Mouse (Mus musculus) MEL (cell line): ENCODE measurements around the gene Chrna9. TPM values are rescaled to one million over a fixed set of nuclear protein-coding genes. Genes with fewer than 3 reads are reported as not detected.

Source experiments
- DNase-seq: peaks from one replicate; pipeline ENCODE4 v3.0.0; 2011; ENCODE audit warnings: low read depth, low spot score
- H3K27ac ChIP-seq: 2 replicates; pipeline ENCODE4 v1.5.1; 2012; ENCODE audit warnings: low read depth, mild to moderate bottlenecking, control low read depth, low read length, moderate library complexity; ENCODE audit not compliant: control insufficient read depth
- H3K27me3 ChIP-seq, 2 experiments: fragments of 150-350 bp in 1 of 2; sonication (generic) in 1 of 2; 2 replicates each; pipeline ENCODE4 v1.6.1; 2012; ENCODE audit warnings: low read length in 2 of 2, mild to moderate bottlenecking in 2 of 2, improper control_type of control experiment in 1 of 2, moderate library complexity in 1 of 2; ENCODE audit not compliant: insufficient read depth in 2 of 2, control insufficient read depth in 1 of 2
- H3K36me3 ChIP-seq, 2 experiments: 2 replicates each; pipeline ENCODE4 v1.6.1; 2012 to 2014; ENCODE audit warnings: low read length in 2 of 2, improper control_type of control experiment in 1 of 2, inconsistent platforms in 1 of 2, mild to moderate bottlenecking in 1 of 2; ENCODE audit not compliant: insufficient read depth in 2 of 2, control insufficient read depth in 1 of 2
- H3K4me1 ChIP-seq, 2 experiments: fragments of 150-350 bp in 1 of 2; sonication (generic) in 1 of 2; 2 replicates each; pipeline ENCODE4 v1.6.1; 2012; ENCODE audit warnings: low read length in 2 of 2, improper control_type of control experiment in 1 of 2, mild to moderate bottlenecking in 1 of 2; ENCODE audit not compliant: insufficient read depth in 2 of 2, control insufficient read depth in 1 of 2
- H3K4me3 ChIP-seq, 2 experiments: fragments of 150-350 bp in 1 of 2; sonication (generic) in 1 of 2; 2 replicates each; pipeline ENCODE4 v1.5.1; 2012; ENCODE audit warnings: low read depth in 2 of 2, low read length in 2 of 2, mild to moderate bottlenecking in 2 of 2, moderate library complexity in 2 of 2, control low read depth in 1 of 2, improper control_type of control experiment in 1 of 2; ENCODE audit not compliant: control insufficient read depth in 1 of 2, insufficient read depth in 1 of 2
- H3K79me2 ChIP-seq: 2 replicates; pipeline ENCODE4 v1.6.1; 2012; ENCODE audit warnings: mild to moderate bottlenecking, low read length, moderate library complexity; ENCODE audit not compliant: control insufficient read depth, poor library complexity, insufficient read depth
- H3K9ac ChIP-seq: 2 replicates; pipeline ENCODE4 v1.6.1; 2012; ENCODE audit warnings: low read depth, mild to moderate bottlenecking, control low read depth, low read length, moderate library complexity; ENCODE audit not compliant: control insufficient read depth, poor library complexity, severe bottlenecking
- H3K9me3 ChIP-seq: fragments of 150-350 bp; sonication (generic); replicated peaks from 2 replicates; pipeline ENCODE4 v1.6.1; 2012; ENCODE audit warnings: mild to moderate bottlenecking, low read length, improper control_type of control experiment, moderate library complexity; ENCODE audit not compliant: insufficient read depth
- BHLHE40 ChIP-seq: IDR thresholded peaks from 2 replicates; pipeline ENCODE4 v1.6.1; 2012; ENCODE audit warnings: low read depth, mild to moderate bottlenecking, inconsistent platforms, low read length, improper control_type of control experiment, borderline replicate concordance
- CHD1 ChIP-seq: IDR thresholded peaks from 2 replicates; pipeline ENCODE4 v1.6.1; 2012; ENCODE audit warnings: low read depth, mild to moderate bottlenecking, inconsistent platforms, low read length, improper control_type of control experiment
- CHD2 ChIP-seq: IDR thresholded peaks from 2 replicates; pipeline ENCODE4 v1.6.1; 2011; ENCODE audit warnings: low read length, improper control_type of control experiment
- CTCF ChIP-seq, 3 experiments: IDR thresholded peaks in 2 of 3; conservative IDR thresholded peaks in 1 of 3; 2 replicates each; pipeline ENCODE4 v1.5.1; 2011 to 2012; ENCODE audit warnings: low read length in 3 of 3, low read depth in 2 of 3, mild to moderate bottlenecking in 2 of 3, improper control_type of control experiment in 1 of 3, inconsistent platforms in 1 of 3, mixed read lengths in 1 of 3, moderate library complexity in 1 of 3; ENCODE audit not compliant: control insufficient read depth in 1 of 3, insufficient read depth in 1 of 3, poor library complexity in 1 of 3, severe bottlenecking in 1 of 3
- E2F4 ChIP-seq: IDR thresholded peaks from 2 replicates; pipeline ENCODE4 v1.6.1; 2011; ENCODE audit warnings: low read depth, low read length, improper control_type of control experiment, borderline replicate concordance
- ELF1 ChIP-seq: IDR thresholded peaks from 2 replicates; pipeline ENCODE4 v1.6.1; 2014; ENCODE audit warnings: low read depth, mild to moderate bottlenecking, inconsistent platforms, low read length, improper control_type of control experiment, moderate library complexity
- EP300 ChIP-seq, 2 experiments: IDR thresholded peaks; 2 replicates each; pipeline ENCODE4 v1.6.1; 2011; ENCODE audit warnings: improper control_type of control experiment in 2 of 2, low read length in 2 of 2, low read depth in 1 of 2, mild to moderate bottlenecking in 1 of 2
- ETS1 ChIP-seq: IDR thresholded peaks from 2 replicates; pipeline ENCODE4 v1.6.1; 2012; ENCODE audit warnings: low read depth, mild to moderate bottlenecking, inconsistent platforms, low read length, improper control_type of control experiment, moderate library complexity
- GABPA ChIP-seq: IDR thresholded peaks from 2 replicates; pipeline ENCODE4 v1.6.1; 2012; ENCODE audit warnings: low read depth, mild to moderate bottlenecking, inconsistent platforms, low read length, improper control_type of control experiment, moderate library complexity
- GATA1 ChIP-seq: IDR thresholded peaks from 2 replicates; pipeline ENCODE4 v1.6.1; 2011; ENCODE audit warnings: low read depth, low read length, improper control_type of control experiment
- HCFC1 ChIP-seq: IDR thresholded peaks from 2 replicates; pipeline ENCODE4 v1.6.1; 2012; ENCODE audit warnings: low read depth, mild to moderate bottlenecking, inconsistent platforms, low read length, improper control_type of control experiment, moderate library complexity
- JUND ChIP-seq: IDR thresholded peaks from 2 replicates; pipeline ENCODE4 v1.6.1; 2011; ENCODE audit warnings: low read depth, mild to moderate bottlenecking, improper control_type of control experiment, low read length
- KAT2A ChIP-seq: conservative IDR thresholded peaks from 2 replicates; pipeline ENCODE4 v1.6.1; 2012; ENCODE audit warnings: low read depth, low read length, improper control_type of control experiment, inconsistent platforms
- MAX ChIP-seq: IDR thresholded peaks from 2 replicates; pipeline ENCODE4 v1.6.1; 2011; ENCODE audit warnings: low read length, improper control_type of control experiment
- MAZ ChIP-seq: IDR thresholded peaks from 2 replicates; pipeline ENCODE4 v1.6.1; 2012; ENCODE audit warnings: low read depth, mild to moderate bottlenecking, inconsistent platforms, low read length, improper control_type of control experiment
- MEF2A ChIP-seq: IDR thresholded peaks from 2 replicates; pipeline ENCODE4 v1.6.1; 2014; ENCODE audit warnings: low read depth, mild to moderate bottlenecking, inconsistent platforms, low read length, improper control_type of control experiment; ENCODE audit not compliant: poor library complexity, insufficient replicate concordance, severe bottlenecking; ENCODE audit errors: extremely low read depth
- MXI1 ChIP-seq: IDR thresholded peaks from 2 replicates; pipeline ENCODE4 v1.6.1; 2011; ENCODE audit warnings: mild to moderate bottlenecking, low read depth, low read length, improper control_type of control experiment
- MYB ChIP-seq: IDR thresholded peaks from 2 replicates; pipeline ENCODE4 v1.6.1; 2011; ENCODE audit warnings: mild to moderate bottlenecking, low read depth, low read length, improper control_type of control experiment
- MYC ChIP-seq: IDR thresholded peaks from 2 replicates; pipeline ENCODE4 v1.6.1; 2011; ENCODE audit warnings: low read depth, mild to moderate bottlenecking, low read length, improper control_type of control experiment, moderate library complexity
- POLR2AphosphoS2 ChIP-seq: IDR thresholded peaks from 2 replicates; pipeline ENCODE4 v1.6.1; 2011; ENCODE audit warnings: low read length, improper control_type of control experiment
- POLR2AphosphoS5 ChIP-seq: IDR thresholded peaks from 2 replicates; pipeline ENCODE4 v1.6.1; 2012; ENCODE audit warnings: low read depth, borderline replicate concordance, mild to moderate bottlenecking, inconsistent platforms, low read length, moderate library complexity, mixed read lengths
- RAD21 ChIP-seq: IDR thresholded peaks from 2 replicates; pipeline ENCODE4 v1.6.1; 2011; ENCODE audit warnings: mild to moderate bottlenecking, low read depth, low read length, improper control_type of control experiment
- RCOR1 ChIP-seq: IDR thresholded peaks from 2 replicates; pipeline ENCODE4 v1.6.1; 2012; ENCODE audit warnings: low read depth, mild to moderate bottlenecking, inconsistent platforms, low read length, improper control_type of control experiment
- SIN3A ChIP-seq: IDR thresholded peaks from 2 replicates; pipeline ENCODE4 v1.6.1; 2012; ENCODE audit warnings: low read length, improper control_type of control experiment, inconsistent platforms
- SMC3 ChIP-seq: IDR thresholded peaks from 2 replicates; pipeline ENCODE4 v1.6.1; 2011; ENCODE audit warnings: low read depth, low read length, improper control_type of control experiment
- TAL1 ChIP-seq: IDR thresholded peaks from 2 replicates; pipeline ENCODE4 v1.6.1; 2012; ENCODE audit warnings: mild to moderate bottlenecking, inconsistent platforms, low read length, moderate library complexity, mixed read lengths
- TBP ChIP-seq: IDR thresholded peaks from 2 replicates; pipeline ENCODE4 v1.8.0; 2011; ENCODE audit warnings: low read depth, low read length, improper control_type of control experiment
- TCF12 ChIP-seq: IDR thresholded peaks from 2 replicates; pipeline ENCODE4 v1.6.1; 2014; ENCODE audit warnings: low read depth, mild to moderate bottlenecking, inconsistent platforms, low read length, improper control_type of control experiment, moderate library complexity
- UBTF ChIP-seq: IDR thresholded peaks from 2 replicates; pipeline ENCODE4 v1.6.1; 2012; ENCODE audit warnings: low read depth, mild to moderate bottlenecking, inconsistent platforms, low read length, improper control_type of control experiment, moderate library complexity, borderline replicate concordance; ENCODE audit not compliant: insufficient read depth
- USF1 ChIP-seq: IDR thresholded peaks from 2 replicates; pipeline ENCODE4 v1.6.1; 2014; ENCODE audit warnings: low read depth, mild to moderate bottlenecking, inconsistent platforms, low read length, improper control_type of control experiment, moderate library complexity
- USF2 ChIP-seq, 2 experiments: IDR thresholded peaks; 2 replicates each; pipeline ENCODE4 v1.6.1; 2011 to 2012; ENCODE audit warnings: improper control_type of control experiment in 2 of 2, low read length in 2 of 2, borderline replicate concordance in 1 of 2, inconsistent platforms in 1 of 2, low read depth in 1 of 2, mild to moderate bottlenecking in 1 of 2; ENCODE audit not compliant: insufficient read depth in 1 of 2
- ZKSCAN1 ChIP-seq: IDR thresholded peaks from 2 replicates; pipeline ENCODE4 v1.6.1; 2012; ENCODE audit warnings: low read depth, mild to moderate bottlenecking, inconsistent platforms, low read length, improper control_type of control experiment, moderate library complexity
- ZNF384 ChIP-seq: IDR thresholded peaks from 2 replicates; pipeline ENCODE4 v1.6.1; 2012; ENCODE audit warnings: low read depth, mild to moderate bottlenecking, inconsistent platforms, low read length, improper control_type of control experiment
- polyA plus RNA-seq, 2 experiments: library from polyadenylated mRNA; stranded (reverse) in 1 of 2; unstranded in 1 of 2; fragments of >175 nt in 1 of 2; fragments of >200 nt in 1 of 2; gene quantifications; 2 replicates each; pipeline versions ENCODE4 v1.2.1 to v1.2.4; 2012; ENCODE audit warnings: low replicate concordance in 2 of 2, low read depth in 1 of 2; ENCODE audit not compliant: insufficient read length in 2 of 2, insufficient read depth in 1 of 2, missing spikeins in 1 of 2
- total RNA-seq: library from RNA; depleted of rRNA; stranded (reverse); fragments of 300-350 nt; gene quantifications from 2 replicates; pipeline ENCODE4 v1.2.3, GENCODE M21; 2012

Chrna9 gene
- total and polyA plus RNA-seq, 3 experiments: not detected

- TF ChIP-seq POLR2AphosphoS2 (peak; percentile 69; the same call in 1 of the 2 replicates), USF1 (no peak), ZKSCAN1 (no peak), UBTF (no peak), RAD21 (no peak)
Measured at GRCm38 (mm10) chr5:65900862-65901265, 33.9 kb upstream of the Chrna9 start (continued).

GRCm38 (mm10) chr5:65901868-65902418 lies 32.8 kb upstream of the Chrna9 start:
- Histone ChIP-seq H3K4me3 (0 out of 4 replicates have a peak overlapping the region, but pooled peaks of 1 of the 2 experiments have one; percentile 4), H3K36me3 (peaks cover 0 to 44% of the 10 kb centered on the region in 2 experiments; a peak in 2 of 4 replicates), H3K27ac (peak overlapping the region; percentile 98), H3K9me3 (no peaks in the 10 kb centered on the region), H3K4me1 (peaks cover 28 to 41% of the 10 kb centered on the region in 2 experiments), H3K9ac (peak overlapping the region; percentile 54), H3K79me2 (peaks cover 10% of the 10 kb centered on the region), H3K27me3 (no peaks in the 10 kb centered on the region)
- peak; percentile 70 for DNase-seq
- no peak for TF ChIP-seq E2F4
- TF ChIP-seq ZKSCAN1: no peak
- TF ChIP-seq RAD21: no peak
- TF ChIP-seq JUND: no peak
- no peak for TF ChIP-seq CTCF (IDR thresholded peaks at IDR 0.05 in 2 of 3, conservative IDR thresholded peaks at IDR 0.05 in 1 of 3; ENCODE audit: control insufficient read depth in 1 of 3, insufficient read depth in 1 of 3, low read depth in 2 of 3, low read length in 3 of 3, poor library complexity in 1 of 3, severe bottlenecking in 1 of 3)
- TF ChIP-seq ETS1: peak; percentile 69; the same call in 1 of the 2 replicates
- TF ChIP-seq USF2 (IDR thresholded peaks at IDR 0.05; ENCODE audit: borderline replicate concordance in 1 of 2, insufficient read depth in 1 of 2, low read depth in 1 of 2, low read length in 2 of 2): no peak
- no peak for TF ChIP-seq USF1
- TF ChIP-seq BHLHE40: peak; percentile 32; the same call in 1 of the 2 replicates
- TF ChIP-seq MEF2A: no peak
- TF ChIP-seq MAZ: no peak
- TF ChIP-seq GATA1: peak; percentile 70; the same call in 1 of the 2 replicates
- TF ChIP-seq CHD1: no peak
- peak; percentile 19; the same call in 1 of the 2 replicates for TF ChIP-seq TBP
- TF ChIP-seq HCFC1: no peak
- no peak for TF ChIP-seq CHD2
- TF ChIP-seq SMC3: no peak
- TF ChIP-seq SIN3A: peak; percentile 59; the same call in 1 of the 2 replicates
- 0 out of 2 replicates have a peak, but pooled peaks have one; percentile 25 for TF ChIP-seq ELF1
- TF ChIP-seq MXI1: no peak
- TF ChIP-seq KAT2A: no peak
- TF ChIP-seq TAL1: peak; percentile 41
- no peak for TF ChIP-seq MAX
- no peak for TF ChIP-seq POLR2AphosphoS2
- TF ChIP-seq POLR2AphosphoS5: no peak
- no peak for TF ChIP-seq GABPA
- TF ChIP-seq RCOR1: peak; percentile 58; the same call in 1 of the 2 replicates
- TF ChIP-seq MYB: peak; percentile 36; the same call in 1 of the 2 replicates
- peak; percentile 62 to 83; a peak in 3 of 4 replicates for TF ChIP-seq EP300 (IDR thresholded peaks at IDR 0.05; ENCODE audit: low read depth in 1 of 2, low read length in 2 of 2)
- TF ChIP-seq MYC: 0 out of 2 replicates have a peak, but pooled peaks have one; percentile 17
- peak; percentile 69; the same call in 1 of the 2 replicates for TF ChIP-seq TCF12
- TF ChIP-seq ZNF384: no peak
